Mouse (Mus musculus) intestine, postnatal 0 days (tissue): Measurements from ENCODE around the gene Ppm1l. TPM values are rescaled to one million over a fixed set of nuclear protein-coding genes. Genes with fewer than 3 reads are reported as not detected.
A peak's percentile ranks its signal among the peaks of the same experiment; 100 is the strongest.
"Not testable (repeated sequence)": the region's sequence is repeated elsewhere in the genome, so short reads cannot be mapped to it uniquely, and the experiment has no call there.

ENCODE experiments used
- ATAC-seq: fragments of 200-750 bp; cut with Nextera tagmentation; 2 replicates; pipeline ENCODE4 v1.8.0; 2017; ENCODE audit warnings: mild to moderate bottlenecking, moderate TSS enrichment, moderate library complexity
- H3K27ac ChIP-seq: fragments of 300-500 bp; sonication (generic); 2 replicates; pipeline ENCODE4 v1.5.1; 2014; ENCODE audit warnings: mild to moderate bottlenecking, low read depth, low read length, moderate library complexity
- H3K27me3 ChIP-seq: fragments of 300-500 bp; sonication (generic); replicated peaks from 2 replicates; pipeline ENCODE4 v1.6.1; 2014; ENCODE audit warnings: low read length, mixed read lengths; ENCODE audit not compliant: control insufficient read depth, insufficient read depth
- H3K36me3 ChIP-seq: fragments of 300-500 bp; sonication (generic); 2 replicates; pipeline ENCODE4 v1.6.1; 2014; ENCODE audit warnings: mild to moderate bottlenecking, moderate library complexity; ENCODE audit not compliant: control insufficient read depth, insufficient read depth
- H3K4me1 ChIP-seq: fragments of 300-500 bp; sonication (generic); replicated peaks from 2 replicates; pipeline ENCODE4 v1.6.1; 2014; ENCODE audit warnings: antibody characterized with exemption, low read length, mixed read lengths; ENCODE audit not compliant: control insufficient read depth, insufficient read depth
- H3K4me2 ChIP-seq: fragments of 300-500 bp; sonication (generic); replicated peaks from 2 replicates; pipeline ENCODE4 v1.6.1; 2014; ENCODE audit warnings: low read depth, mild to moderate bottlenecking, moderate library complexity
- H3K4me3 ChIP-seq: fragments of 300-500 bp; sonication (generic); 2 replicates; pipeline ENCODE4 v1.5.1; 2014; ENCODE audit warnings: low read depth, low read length
- H3K9ac ChIP-seq: fragments of 300-500 bp; sonication (generic); 2 replicates; pipeline ENCODE4 v1.6.1; 2014; ENCODE audit warnings: mild to moderate bottlenecking, low read depth, low read length
- H3K9me3 ChIP-seq: fragments of 300-500 bp; sonication (generic); 2 replicates; pipeline ENCODE4 v1.6.1; 2016; ENCODE audit warnings: mixed run types; ENCODE audit not compliant: control insufficient read depth
- CTCF ChIP-seq: sonication (generic); IDR thresholded peaks from 2 replicates; pipeline ENCODE4 v1.5.1; 2016; ENCODE audit warnings: low read depth, mild to moderate bottlenecking, control low read depth, antibody characterized with exemption, moderate library complexity
- WGBS: fragments of 180-500 bp; shearing (Covaris S2); extraction: QIAGEN DNeasy Blood & Tissue Kit; methylation state at CpG from one replicate; pipeline ENCODE4 v1.1.7; 2014; 5-methylcytosine and 5-hydroxymethylcytosine counted together
- polyA plus RNA-seq: library from polyadenylated mRNA; unstranded; fragments of >200 nt; fragmentation: Nextera tagmentation; extraction: Ambion mirVana; gene quantifications from 2 replicates; pipeline ENCODE4 v1.2.1, GENCODE M21; 2015

The Ppm1l gene
- polyA plus RNA-seq, 1 experiment from 2014 or later: 3.0 TPM

DNA sequence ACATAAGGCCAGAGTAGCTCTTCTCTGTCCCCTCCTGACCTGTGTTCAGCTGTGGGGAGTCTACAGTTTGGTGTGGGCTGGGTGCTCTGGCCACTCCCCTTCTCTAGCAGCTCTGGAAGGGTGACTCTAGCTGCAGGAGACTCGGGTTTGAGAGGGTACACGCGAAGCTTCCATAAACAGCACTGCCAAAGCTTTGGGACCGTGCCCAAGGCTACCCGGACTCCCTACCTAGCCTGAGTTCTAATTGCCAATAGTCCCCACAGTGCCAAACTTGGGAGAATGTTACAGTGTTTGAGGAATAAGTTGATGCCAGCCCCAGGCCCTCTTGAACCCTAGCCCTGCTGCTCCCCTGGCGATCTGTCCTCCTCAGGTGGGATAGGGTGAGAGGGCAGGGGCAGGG is 238.8 kb downstream of the Ppm1l start:
- no peak overlapping the region for H3K4me2 ChIP-seq
- H3K27me3 ChIP-seq: no peaks in the 10 kb centered on the region
- no peaks in the 10 kb centered on the region for H3K4me1 ChIP-seq
- WGBS: 83% methylated on average over 6 of the region's 6 CpGs
- H3K27ac ChIP-seq: no peak overlapping the region
- H3K4me3 ChIP-seq: no peak overlapping the region
- TF ChIP-seq CTCF: no peak
- H3K9ac ChIP-seq: no peak overlapping the region
- H3K9me3 ChIP-seq: no peaks in the 10 kb centered on the region
- H3K36me3 ChIP-seq: no peaks in the 10 kb centered on the region
- ATAC-seq: no peak

DNA sequence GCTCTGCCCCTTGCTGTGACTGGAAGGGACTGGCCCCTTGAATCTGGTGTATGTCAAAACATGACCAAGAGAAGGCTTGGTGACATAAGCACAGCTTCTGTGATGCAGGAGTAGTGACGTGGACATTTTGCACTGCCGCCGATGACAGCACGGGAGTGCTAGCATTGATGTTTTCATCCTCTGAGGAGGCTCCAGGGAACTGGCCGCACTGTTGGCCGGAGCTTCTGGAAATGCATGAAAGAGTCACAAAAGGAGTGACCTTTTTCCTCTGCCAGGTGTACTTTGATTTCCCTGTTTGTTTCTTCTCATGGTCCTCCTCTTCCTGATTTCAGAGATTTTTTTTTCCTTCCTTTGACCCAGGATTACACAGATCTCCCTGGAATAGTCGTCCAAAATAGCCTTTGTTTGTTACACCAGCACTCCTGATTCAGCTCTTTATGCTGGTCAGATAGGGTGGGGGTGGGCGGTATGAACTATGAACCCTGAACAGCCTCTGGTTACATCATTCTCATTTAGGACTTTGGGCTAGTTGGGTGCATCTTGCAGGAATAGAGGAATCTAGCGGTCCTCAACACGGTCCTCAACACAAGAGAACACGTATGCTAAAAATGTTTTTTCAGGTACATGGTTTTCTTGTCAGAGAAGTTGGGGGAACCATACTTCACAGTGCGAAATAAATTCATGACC is 239.6 kb downstream of the Ppm1l start:
- no peak overlapping the region for H3K4me2 ChIP-seq
- no peaks in the 10 kb centered on the region for H3K9me3 ChIP-seq
- H3K27ac ChIP-seq: no peak overlapping the region
- WGBS: 79% methylated on average over 12 of the region's 12 CpGs
- no peaks in the 10 kb centered on the region for H3K27me3 ChIP-seq
- no peak overlapping the region for H3K9ac ChIP-seq
- H3K36me3 ChIP-seq: no peaks in the 10 kb centered on the region
- no peak for TF ChIP-seq CTCF
- no peak overlapping the region for H3K4me3 ChIP-seq
- H3K4me1 ChIP-seq: no peaks in the 10 kb centered on the region
- no peak for ATAC-seq

DNA sequence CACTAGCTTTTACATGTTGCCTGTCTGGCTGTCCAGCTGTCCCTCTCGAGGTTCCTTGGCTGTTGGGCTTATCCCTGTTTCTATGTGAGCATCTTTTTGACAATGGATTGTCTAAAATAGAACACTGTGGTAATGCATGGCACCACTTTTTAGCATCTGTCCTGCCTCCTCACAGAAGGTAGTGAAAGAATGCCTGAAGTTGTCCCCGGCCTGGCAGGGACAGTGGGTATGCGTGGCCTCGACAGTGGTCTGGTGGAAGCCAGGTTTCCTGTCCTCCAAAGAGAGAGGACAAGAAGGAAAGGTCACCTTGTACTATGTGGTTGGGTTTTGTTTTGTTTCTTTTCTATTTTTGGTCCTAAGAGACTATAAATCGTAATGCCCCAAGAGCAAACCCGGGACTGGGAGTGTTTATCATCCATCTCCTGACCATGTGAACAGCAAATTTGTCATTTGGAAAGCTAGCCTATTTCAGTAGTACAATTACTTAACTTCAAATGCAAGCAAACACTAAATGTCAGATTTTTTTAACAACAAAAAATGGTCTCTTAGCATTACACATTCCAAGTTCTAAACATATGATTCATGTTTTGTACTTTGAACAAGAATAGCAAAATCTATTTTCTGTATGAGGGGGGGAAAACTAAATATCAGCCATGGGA is 242.8 kb downstream of the Ppm1l start:
- no peak for TF ChIP-seq CTCF
- no peak for ATAC-seq
- H3K36me3 ChIP-seq: no peaks in the 10 kb centered on the region

DNA sequence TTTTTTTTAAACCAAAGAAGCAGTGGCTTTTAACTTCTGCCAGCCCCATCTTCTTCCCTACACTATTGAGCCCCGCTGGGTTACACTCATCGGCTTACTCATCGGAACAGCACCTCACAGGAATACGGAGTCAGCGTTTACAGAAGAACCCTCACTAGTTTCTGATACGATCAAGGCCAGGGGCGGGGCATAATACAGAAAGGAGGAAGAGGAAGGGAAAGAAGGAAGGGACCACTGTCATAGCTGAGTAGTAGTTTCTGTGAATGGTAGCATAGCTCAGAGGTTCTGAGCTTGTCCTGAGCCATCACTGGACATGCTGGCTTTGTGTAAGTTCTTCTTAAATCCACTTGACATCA is 243.3 kb downstream of the Ppm1l start:
- ATAC-seq: no peak
- H3K4me3 ChIP-seq: no peak overlapping the region
- no peak overlapping the region for H3K27ac ChIP-seq
- WGBS: 47% methylated on average over 7 of the region's 7 CpGs
- no peaks in the 10 kb centered on the region for H3K36me3 ChIP-seq
- no peak for TF ChIP-seq CTCF
- H3K4me1 ChIP-seq: no peaks in the 10 kb centered on the region
- H3K27me3 ChIP-seq: no peaks in the 10 kb centered on the region
- H3K9me3 ChIP-seq: no peaks in the 10 kb centered on the region
- no peak overlapping the region for H3K4me2 ChIP-seq
- H3K9ac ChIP-seq: no peak overlapping the region

More for the DNA sequence above, 242.8 kb downstream of the Ppm1l start:
- Histone ChIP-seq H3K27me3 (no peaks in the 10 kb centered on the region), H3K9ac (no peak overlapping the region), H3K9me3 (no peaks in the 10 kb centered on the region), H3K27ac (no peak overlapping the region), H3K4me1 (no peaks in the 10 kb centered on the region), H3K4me2 (no peak overlapping the region), H3K4me3 (no peak overlapping the region)
- WGBS: 65% methylated on average over 6 of the region's 6 CpGs

DNA sequence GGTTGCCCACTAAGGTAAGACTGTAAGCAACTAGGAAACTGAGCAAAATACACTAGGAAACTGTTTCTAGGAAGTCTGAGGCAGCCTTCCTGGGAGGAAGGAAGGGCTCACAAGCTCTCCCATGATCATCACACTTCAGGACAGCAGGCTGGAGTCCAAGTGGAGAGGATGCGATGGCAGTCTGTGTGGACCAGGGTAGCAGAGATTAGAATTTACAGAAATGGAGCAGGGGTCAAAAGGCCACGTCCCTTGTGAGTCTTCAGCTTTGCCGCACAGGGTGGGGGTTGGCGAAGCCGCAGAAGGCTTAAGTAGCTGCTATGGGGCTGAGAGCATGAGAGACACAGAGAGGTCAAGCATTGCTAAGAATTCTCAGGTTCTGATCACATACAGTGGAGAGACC is 245.0 kb downstream of the Ppm1l start:
- Histone ChIP-seq H3K9me3 (no peaks in the 10 kb centered on the region), H3K36me3 (no peaks in the 10 kb centered on the region), H3K4me2 (no peak overlapping the region), H3K4me3 (no peak overlapping the region), H3K27ac (no peak overlapping the region), H3K9ac (no peak overlapping the region), H3K4me1 (no peaks in the 10 kb centered on the region), H3K27me3 (no peaks in the 10 kb centered on the region)
- ATAC-seq: no peak
- no peak for TF ChIP-seq CTCF
- WGBS: 78% methylated on average over 5 of the region's 5 CpGs

DNA sequence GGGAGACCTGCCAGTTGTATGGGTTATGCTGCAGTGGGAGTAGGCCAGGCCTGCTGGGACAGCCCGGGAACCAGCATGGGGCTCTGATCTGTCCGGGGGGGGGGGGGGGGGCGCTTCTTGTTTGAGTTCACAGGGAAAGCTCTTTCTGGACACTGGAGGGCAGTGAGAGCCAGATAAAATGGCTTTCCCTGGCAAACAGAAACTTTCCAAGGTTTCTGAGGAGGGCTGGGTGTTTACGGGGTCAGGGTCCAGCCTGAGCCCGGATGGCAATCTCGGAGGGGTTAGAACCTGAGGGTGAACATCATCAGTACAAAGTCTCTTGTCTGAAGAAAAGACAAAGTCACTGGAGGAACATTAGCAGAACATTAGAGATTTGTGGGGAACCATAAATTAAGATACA is 246.7 kb downstream of the Ppm1l start:
- whole genome bisulfite sequencing: 58% methylated on average over 5 of the region's 6 CpGs
- Histone ChIP-seq H3K4me1 (no peaks in the 10 kb centered on the region), H3K36me3 (no peaks in the 10 kb centered on the region), H3K27ac (no peak overlapping the region), H3K9me3 (no peaks in the 10 kb centered on the region), H3K4me2 (no peak overlapping the region), H3K4me3 (no peak overlapping the region), H3K27me3 (no peaks in the 10 kb centered on the region), H3K9ac (no peak overlapping the region)
- peak; percentile 39 for TF ChIP-seq CTCF
- ATAC-seq: 0 out of 2 replicates have a peak, but pooled peaks have one; percentile 36

DNA sequence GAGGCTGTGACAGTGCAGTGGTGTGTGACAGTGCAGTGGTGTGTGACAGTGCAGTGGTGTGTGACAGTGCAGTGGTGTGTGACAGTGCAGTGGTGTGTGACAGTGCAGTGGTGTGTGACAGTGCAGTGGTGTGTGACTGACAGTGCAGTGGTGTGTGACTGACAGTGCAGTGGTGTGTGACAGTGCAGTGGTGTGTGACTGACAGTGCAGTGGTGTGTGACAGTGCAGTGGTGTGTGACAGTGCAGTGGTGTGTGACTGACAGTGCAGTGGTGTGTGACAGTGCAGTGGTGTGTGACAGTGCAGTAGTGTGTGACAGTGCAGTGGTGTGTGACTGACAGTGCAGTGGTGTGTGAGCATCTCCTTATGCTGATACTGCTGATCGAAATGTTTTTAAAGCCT is 248.9 kb downstream of the Ppm1l start:
- WGBS: 97% methylated on average over 1 of the region's 1 CpGs
- H3K4me3 ChIP-seq, H3K36me3 ChIP-seq, ATAC-seq, H3K4me2 ChIP-seq, H3K9me3 ChIP-seq, H3K9ac ChIP-seq, H3K4me1 ChIP-seq, H3K27me3 ChIP-seq, H3K27ac ChIP-seq: not testable (repeated sequence)
